Mouse (Mus musculus) CH12.LX (cell line): ENCODE data around the gene Sipa1l3. TPM values are rescaled to one million over a fixed set of nuclear protein-coding genes. Genes with fewer than 3 reads are reported as not detected.

Experiments
- DNase-seq: peaks from one replicate; pipeline ENCODE4 v3.0.0-alpha.2; 2013; ENCODE audit errors: extremely low read depth
- H3K27ac ChIP-seq: 2 replicates; pipeline ENCODE4 v1.5.1; 2012; ENCODE audit warnings: low read depth, mild to moderate bottlenecking, control low read depth, moderate library complexity; ENCODE audit not compliant: insufficient read depth
- H3K27me3 ChIP-seq: replicated peaks from 2 replicates; pipeline ENCODE3; 2012; ENCODE audit warnings: inconsistent platforms
- H3K36me3 ChIP-seq, 2 experiments: replicated peaks in 1 of 2; 2 replicates each; pipeline versions ENCODE3 to v1.6.1; 2012; ENCODE audit warnings: inconsistent platforms in 1 of 2, low read length in 1 of 2, mild to moderate bottlenecking in 1 of 2, mixed read lengths in 1 of 2, moderate library complexity in 1 of 2; ENCODE audit not compliant: control insufficient read depth in 1 of 2, insufficient read depth in 1 of 2
- H3K4me1 ChIP-seq, 2 experiments: 2 replicates each; pipeline ENCODE4 v1.6.1; 2012; ENCODE audit warnings: inconsistent platforms in 1 of 2, moderate library complexity in 1 of 2; ENCODE audit not compliant: insufficient read depth in 2 of 2, control insufficient read depth in 1 of 2
- H3K4me2 ChIP-seq: 2 replicates; pipeline ENCODE4 v1.6.1; 2012; ENCODE audit warnings: low read depth, mild to moderate bottlenecking, control low read depth; ENCODE audit not compliant: poor library complexity, insufficient read depth, severe bottlenecking
- H3K4me3 ChIP-seq, 3 experiments: fragments of 150-350 bp in 1 of 3; sonication (generic) in 1 of 3; replicated peaks in 1 of 3; 2 replicates each; pipeline versions ENCODE3 to v1.5.1; 2011 to 2012; ENCODE audit warnings: low read depth in 2 of 3, low read length in 2 of 3, mild to moderate bottlenecking in 2 of 3, moderate library complexity in 2 of 3, control low read depth in 1 of 3, improper control_type of control experiment in 1 of 3, inconsistent platforms in 1 of 3, mixed read lengths in 1 of 3; ENCODE audit not compliant: poor library complexity in 1 of 3
- H3K79me2 ChIP-seq: replicated peaks from 2 replicates; pipeline ENCODE4 v1.6.1; 2012; ENCODE audit warnings: mild to moderate bottlenecking, moderate library complexity; ENCODE audit not compliant: control insufficient read depth, poor library complexity, insufficient read depth, severe bottlenecking; ENCODE audit errors: extremely low read depth
- H3K9ac ChIP-seq: 2 replicates; pipeline ENCODE4 v1.6.1; 2012; ENCODE audit warnings: low read depth, mild to moderate bottlenecking, control low read depth, moderate library complexity; ENCODE audit not compliant: insufficient read depth
- H3K9me3 ChIP-seq: replicated peaks from 2 replicates; pipeline ENCODE3; 2012; ENCODE audit warnings: low read length, inconsistent platforms, mixed read lengths
- CHD1 ChIP-seq: IDR thresholded peaks from 2 replicates; pipeline ENCODE4 v1.6.1; 2012; ENCODE audit warnings: low read depth, low read length, improper control_type of control experiment, inconsistent platforms
- E2F4 ChIP-seq: IDR thresholded peaks from 2 replicates; pipeline ENCODE4 v1.6.1; 2011; ENCODE audit warnings: low read depth, low read length, improper control_type of control experiment; ENCODE audit not compliant: insufficient replicate concordance
- GABPA ChIP-seq: IDR thresholded peaks from 2 replicates; pipeline ENCODE4 v1.6.1; 2012; ENCODE audit warnings: low read depth, low read length, improper control_type of control experiment, inconsistent platforms; ENCODE audit not compliant: insufficient replicate concordance
- IRF4 ChIP-seq: IDR thresholded peaks from 2 replicates; pipeline ENCODE4 v1.6.1; 2014; ENCODE audit warnings: low read depth, mild to moderate bottlenecking, inconsistent platforms, low read length, improper control_type of control experiment
- JUN ChIP-seq: IDR thresholded peaks from 2 replicates; pipeline ENCODE4 v1.6.1; 2011; ENCODE audit warnings: low read depth, mild to moderate bottlenecking, low read length, improper control_type of control experiment, moderate library complexity; ENCODE audit not compliant: insufficient read depth
- JUND ChIP-seq: conservative IDR thresholded peaks from 2 replicates; pipeline ENCODE4 v1.6.1; 2011; ENCODE audit warnings: low read depth, low read length, improper control_type of control experiment
- KAT2A ChIP-seq: IDR thresholded peaks from 2 replicates; pipeline ENCODE4 v1.6.1; 2012; ENCODE audit warnings: low read length, improper control_type of control experiment, inconsistent platforms; ENCODE audit not compliant: insufficient replicate concordance
- MYC ChIP-seq: IDR thresholded peaks from 2 replicates; pipeline ENCODE4 v1.6.1; 2011; ENCODE audit warnings: low read depth, mild to moderate bottlenecking, improper control_type of control experiment, low read length
- NELFE ChIP-seq: IDR thresholded peaks from 2 replicates; pipeline ENCODE4 v1.6.1; 2011; ENCODE audit warnings: low read depth, low read length, improper control_type of control experiment
- PAX5 ChIP-seq: IDR thresholded peaks from 2 replicates; pipeline ENCODE4 v1.6.1; 2012; ENCODE audit warnings: low read length, inconsistent platforms, mixed read lengths
- POLR2A ChIP-seq: IDR thresholded peaks from 2 replicates; pipeline ENCODE4 v1.6.1; 2011; ENCODE audit warnings: low read depth, mild to moderate bottlenecking, improper control_type of control experiment, low read length
- POLR2AphosphoS2 ChIP-seq: IDR thresholded peaks from 2 replicates; pipeline ENCODE4 v1.6.1; 2011; ENCODE audit warnings: low read depth, low read length, improper control_type of control experiment
- RAD21 ChIP-seq: IDR thresholded peaks from 2 replicates; pipeline ENCODE4 v1.6.1; 2011; ENCODE audit warnings: low read depth, mild to moderate bottlenecking, low read length, improper control_type of control experiment, moderate library complexity
- SIN3A ChIP-seq: IDR thresholded peaks from 2 replicates; pipeline ENCODE4 v1.6.1; 2012; ENCODE audit warnings: low read length, improper control_type of control experiment, inconsistent platforms
- USF1 ChIP-seq: IDR thresholded peaks from 2 replicates; pipeline ENCODE4 v1.6.1; 2014; ENCODE audit warnings: low read depth, mild to moderate bottlenecking, inconsistent platforms, low read length, improper control_type of control experiment
- ZKSCAN1 ChIP-seq: IDR thresholded peaks from 2 replicates; pipeline ENCODE4 v1.6.1; 2012; ENCODE audit warnings: low read depth, inconsistent platforms, low read length, improper control_type of control experiment, borderline replicate concordance
- ZMIZ1 ChIP-seq: IDR thresholded peaks from 2 replicates; pipeline ENCODE4 v1.6.1; 2012; ENCODE audit warnings: low read depth, mild to moderate bottlenecking, inconsistent platforms, low read length, improper control_type of control experiment
- ZNF384 ChIP-seq: IDR thresholded peaks from 2 replicates; pipeline ENCODE4 v1.6.1; 2012; ENCODE audit warnings: low read depth, low read length, improper control_type of control experiment, inconsistent platforms
- dilution Hi-C: fragments of 300-500 bp; cut with MboI; formaldehyde crosslinking; loops from 2 replicates; pipeline ENCODE4 v1.14.3; 2020; ENCODE audit warnings: low sequenced_read_pairs; ENCODE audit not compliant: extremely low pct_unique_long_range_greater_than_20kb, extremely low pct_ligation_motif_present
- in situ Hi-C: fragments of 300-500 bp; cut with MboI; formaldehyde crosslinking; loops from 3 replicates; pipeline ENCODE4 v1.14.3; 2019; ENCODE audit warnings: low sequenced_read_pairs, low pct_ligation_motif_present, low pct_unique_long_range_greater_than_20kb, mixed read lengths
- polyA plus RNA-seq: library from polyadenylated mRNA; unstranded; fragments of >175 nt; gene quantifications from 2 replicates; pipeline ENCODE4 v1.2.1, GENCODE M21; 2012; ENCODE audit warnings: low read depth; ENCODE audit not compliant: insufficient read length
- total RNA-seq, 2 experiments: library from RNA; depleted of rRNA; stranded (reverse); fragments of 300-350 nt in 1 of 2; fragments of >200 nt in 1 of 2; gene quantifications; 2 replicates each; pipeline ENCODE4 v1.2.3; 2012 to 2014

The Sipa1l3 gene
- total and polyA plus RNA-seq, 3 experiments = 1.6 to 8.8 (median 5.9) TPM

DNA sequence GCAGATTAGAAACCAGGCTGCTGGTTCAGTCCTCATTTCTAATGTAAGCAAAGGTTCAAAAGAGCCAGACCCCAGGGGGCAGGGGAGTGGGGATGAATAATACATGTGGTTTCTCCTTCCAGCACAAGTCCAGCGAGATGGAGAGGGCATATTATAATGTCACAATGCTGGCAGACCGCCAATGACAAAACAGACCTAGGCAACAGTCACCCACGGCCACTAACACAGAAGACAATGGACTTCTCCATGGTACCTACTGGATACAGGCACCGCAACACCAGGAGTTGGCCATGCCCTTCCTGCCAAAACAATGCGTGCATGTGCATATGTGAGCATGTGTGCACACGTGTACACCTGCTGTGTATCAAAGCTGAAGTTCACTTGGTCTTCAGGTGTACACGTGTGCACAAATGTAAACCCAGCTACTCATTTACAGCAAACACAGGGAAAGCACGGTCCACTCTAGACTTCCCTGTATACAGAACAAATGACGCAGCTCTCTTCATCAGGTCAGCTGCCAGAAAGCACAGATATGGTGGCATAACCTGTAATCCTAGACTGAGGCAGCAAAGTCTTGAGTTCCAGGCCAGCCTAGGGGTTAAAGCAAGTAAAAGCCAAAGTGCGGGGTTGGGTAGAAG, 21.4 kb downstream of the Sipa1l3 start:
- Histone ChIP-seq H3K27me3 (no peaks in the 10 kb centered on the region), H3K4me2 (no peak overlapping the region), H3K36me3 (peaks cover 0 to 8% of the 10 kb centered on the region in 2 experiments), H3K9ac (no peak overlapping the region), H3K27ac (no peak overlapping the region), H3K4me3 (no peak overlapping the region), H3K79me2 (no peaks in the 10 kb centered on the region), H3K9me3 (no peaks in the 10 kb centered on the region), H3K4me1 (peaks cover 0 to 9% of the 10 kb centered on the region in 2 experiments; a peak in 2 of 4 replicates)
- in situ Hi-C loops = no loop called here
- no peak for DNase-seq
- TF ChIP-seq RAD21 = no peak
- TF ChIP-seq IRF4 = no peak
- dilution Hi-C loops = no loop called here

DNA sequence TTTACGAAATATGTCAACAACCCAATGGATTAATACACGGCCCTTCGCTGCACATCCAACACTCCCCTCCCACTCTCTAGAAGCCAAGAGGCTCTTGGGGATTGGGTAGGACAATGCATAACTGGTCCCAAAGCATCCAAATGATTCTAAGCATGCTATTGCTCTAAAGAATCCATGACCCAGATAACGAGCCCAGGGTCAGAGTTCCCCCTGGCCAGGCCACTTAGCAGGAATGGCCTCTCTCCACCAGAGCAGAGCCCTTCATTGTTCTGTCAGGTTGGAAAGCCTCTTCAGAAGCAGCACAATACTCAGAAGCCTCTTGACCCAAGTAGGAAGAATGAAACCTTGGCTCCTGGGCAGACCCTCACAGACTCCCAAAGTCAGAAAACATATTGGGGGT, 22.1 kb downstream of the Sipa1l3 start:
- dilution Hi-C loops (no loop called here), in situ Hi-C loops (no loop called here)
- DNase-seq = no peak
- no peak for TF ChIP-seq KAT2A
- TF ChIP-seq POLR2A = no peak
- no peak for TF ChIP-seq NELFE
- no peak for TF ChIP-seq ZKSCAN1
- TF ChIP-seq JUN = no peak
- no peak for TF ChIP-seq ZNF384
- no peak for TF ChIP-seq ZMIZ1
- no peak for TF ChIP-seq E2F4
- TF ChIP-seq SIN3A = no peak
- TF ChIP-seq MYC = no peak
- TF ChIP-seq JUND = no peak
- TF ChIP-seq CHD1 = no peak
- Histone ChIP-seq H3K9me3 (no peaks in the 10 kb centered on the region), H3K27me3 (no peaks in the 10 kb centered on the region), H3K27ac (no peak overlapping the region), H3K36me3 (peaks cover 0 to 8% of the 10 kb centered on the region in 2 experiments), H3K9ac (no peak overlapping the region), H3K4me3 (no peak overlapping the region), H3K4me1 (peaks cover 0 to 17% of the 10 kb centered on the region in 2 experiments; a peak in 2 of 4 replicates), H3K79me2 (no peaks in the 10 kb centered on the region), H3K4me2 (no peak overlapping the region)

DNA sequence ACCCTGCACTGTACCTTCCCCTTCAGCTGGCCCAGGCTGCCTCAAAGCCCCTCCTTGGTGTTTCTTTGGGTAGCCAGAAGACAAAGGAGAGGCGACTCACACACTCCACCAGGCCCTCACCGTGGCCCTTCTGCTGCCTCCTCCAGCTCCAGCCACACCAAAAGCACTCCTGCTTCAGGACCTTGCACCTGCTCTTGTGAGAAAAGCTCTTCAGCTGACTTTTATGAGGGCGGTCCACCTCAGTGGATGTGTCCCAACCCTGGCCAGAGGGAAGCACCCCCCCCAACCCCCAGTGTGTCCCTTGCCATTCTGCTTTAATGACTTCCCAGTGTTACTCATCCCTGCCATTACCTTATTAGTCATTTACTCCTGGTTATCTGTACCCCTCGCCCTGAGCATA, 22.6 kb downstream of the Sipa1l3 start:
- Histone ChIP-seq H3K27ac (no peak overlapping the region), H3K79me2 (no peaks in the 10 kb centered on the region), H3K9ac (no peak overlapping the region), H3K9me3 (no peaks in the 10 kb centered on the region), H3K4me2 (no peak overlapping the region), H3K36me3 (peaks cover 0 to 8% of the 10 kb centered on the region in 2 experiments), H3K4me3 (no peak overlapping the region), H3K4me1 (peaks cover 0 to 21% of the 10 kb centered on the region in 2 experiments; a peak in 2 of 4 replicates), H3K27me3 (no peaks in the 10 kb centered on the region)
- dilution Hi-C loops (no loop called here), in situ Hi-C loops (no loop called here)
- TF ChIP-seq JUND (no peak), USF1 (no peak), KAT2A (no peak), ZMIZ1 (no peak), POLR2A (no peak), POLR2AphosphoS2 (no peak), RAD21 (no peak), PAX5 (no peak), GABPA (no peak), E2F4 (no peak)
- DNase-seq = no peak
